Mouse (Mus musculus): ENCODE measurements around the gene Bicc1. TPM values are rescaled to one million over a fixed set of nuclear protein-coding genes. Genes with fewer than 3 reads are reported as not detected.

Gene Bicc1
- polyA plus RNA-seq, 1 experiment, result 4.0 TPM

GRCm38 (mm10) chr10:70878046-70878445, 281.5 kb downstream of the Bicc1 start:
- H3K4me1 ChIP-seq (ENCODE audit: control insufficient read depth, insufficient read depth, low read length), result no peaks in the 10 kb centered on the region
- TF ChIP-seq CTCF (IDR thresholded peaks at IDR 0.05; ENCODE audit: control insufficient read depth, insufficient read depth, low read length), result no peak
- no peak for TF ChIP-seq POLR2A (IDR thresholded peaks at IDR 0.05; ENCODE audit: borderline replicate concordance, control insufficient read depth, low read depth, low read length)
- 30% methylated on average over 1 of the region's 1 CpGs for WGBS
- no peak overlapping the region for H3K27ac ChIP-seq (ENCODE audit: control insufficient read depth, insufficient read depth, low read depth, low read length, poor library complexity)
- H3K4me3 ChIP-seq (replicated peaks; ENCODE audit: control insufficient read depth, low read depth, low read length), result no peak overlapping the region

GRCm38 (mm10) chr10:70877631-70878030, 281.9 kb downstream of the Bicc1 start:
- Histone ChIP-seq H3K27ac (ENCODE audit: control insufficient read depth, insufficient read depth, low read depth, low read length, poor library complexity) (no peak overlapping the region), H3K4me3 (replicated peaks; ENCODE audit: control insufficient read depth, low read depth, low read length) (no peak overlapping the region), H3K4me1 (ENCODE audit: control insufficient read depth, insufficient read depth, low read length) (no peaks in the 10 kb centered on the region)
- no peak for TF ChIP-seq CTCF (IDR thresholded peaks at IDR 0.05; ENCODE audit: control insufficient read depth, insufficient read depth, low read length)
- 80% methylated on average over 8 of the region's 8 CpGs for WGBS

GRCm38 (mm10) chr10:70876522-70876921, 283.0 kb downstream of the Bicc1 start:
- TF ChIP-seq CTCF (IDR thresholded peaks at IDR 0.05; ENCODE audit: control insufficient read depth, insufficient read depth, low read length) (no peak), POLR2A (IDR thresholded peaks at IDR 0.05; ENCODE audit: borderline replicate concordance, control insufficient read depth, low read depth, low read length) (no peak)
- Histone ChIP-seq H3K27ac (ENCODE audit: control insufficient read depth, insufficient read depth, low read depth, low read length, poor library complexity) (no peak overlapping the region), H3K4me1 (ENCODE audit: control insufficient read depth, insufficient read depth, low read length) (no peaks in the 10 kb centered on the region), H3K4me3 (replicated peaks; ENCODE audit: control insufficient read depth, low read depth, low read length) (no peak overlapping the region)
- WGBS, result 80% methylated on average over 9 of the region's 9 CpGs

GRCm38 (mm10) chr10:70876119-70876518, 283.4 kb downstream of the Bicc1 start:
- 68% methylated on average over 8 of the region's 8 CpGs for WGBS
- no peaks in the 10 kb centered on the region for H3K4me1 ChIP-seq (ENCODE audit: control insufficient read depth, insufficient read depth, low read length)
- H3K4me3 ChIP-seq (replicated peaks; ENCODE audit: control insufficient read depth, low read depth, low read length), result no peak overlapping the region
- no peak overlapping the region for H3K27ac ChIP-seq (ENCODE audit: control insufficient read depth, insufficient read depth, low read depth, low read length, poor library complexity)
- no peak for TF ChIP-seq POLR2A (IDR thresholded peaks at IDR 0.05; ENCODE audit: borderline replicate concordance, control insufficient read depth, low read depth, low read length)
- TF ChIP-seq CTCF (IDR thresholded peaks at IDR 0.05; ENCODE audit: control insufficient read depth, insufficient read depth, low read length), result no peak

GRCm38 (mm10) chr10:70874994-70875538, 284.4 kb downstream of the Bicc1 start:
- Histone ChIP-seq H3K4me3 (replicated peaks; ENCODE audit: control insufficient read depth, low read depth, low read length) (no peak overlapping the region), H3K27ac (ENCODE audit: control insufficient read depth, insufficient read depth, low read depth, low read length, poor library complexity) (no peak overlapping the region), H3K4me1 (ENCODE audit: control insufficient read depth, insufficient read depth, low read length) (no peaks in the 10 kb centered on the region)
- WGBS, result 73% methylated on average over 12 of the region's 12 CpGs
- TF ChIP-seq POLR2A (IDR thresholded peaks at IDR 0.05; ENCODE audit: borderline replicate concordance, control insufficient read depth, low read depth, low read length) (no peak), CTCF (IDR thresholded peaks at IDR 0.05; ENCODE audit: control insufficient read depth, insufficient read depth, low read length) (no peak)

Other genes starting within 250 kb of the Bicc1 start
- gene Tfam, start 78.6 kb upstream of the Bicc1 start, polyA plus RNA-seq (2011; ENCODE audit: insufficient read depth, insufficient read length, low replicate concordance, missing spikeins), result 22.9 and 32.5 TPM in 2 replicates
- 9.0 and 18.1 TPM in 2 replicates for gene Ube2d1, start 125.6 kb upstream of the Bicc1 start, polyA plus RNA-seq (2011; ENCODE audit: insufficient read depth, insufficient read length, low replicate concordance, missing spikeins)
- 16.3 and 24.2 TPM in 2 replicates for gene Cisd1, start 185.3 kb upstream of the Bicc1 start, polyA plus RNA-seq (2011; ENCODE audit: insufficient read depth, insufficient read length, low replicate concordance, missing spikeins)
- 9.3 and 16.2 TPM in 2 replicates for gene Ipmk, start 188.1 kb upstream of the Bicc1 start, polyA plus RNA-seq (2011; ENCODE audit: insufficient read depth, insufficient read length, low replicate concordance, missing spikeins)